Mouse (Mus musculus) ovary, postnatal 14 days (tissue): Measurements from ENCODE around the gene Wdr54.

Source experiments
- DNase-seq: peaks from one replicate; pipeline ENCODE4 v3.0.0; 2022; ENCODE audit warnings: low spot score

The Wdr54 gene

GRCm38 (mm10) chr6:83127419-83127818, 28.8 kb downstream of the Wdr54 start:
- no peak for DNase-seq

GRCm38 (mm10) chr6:83125331-83125730, 30.9 kb downstream of the Wdr54 start, which contains the start of gene Ino80b:
Gene Ino80b, minus strand, starts transcription at chr6:83125431.
- DNase-seq = no peak

- DNase-seq = peak; percentile 92
These were observed 31.3 kb downstream of the Wdr54 start for GRCm38 (mm10) chr6:83124851-83125312.

DNA sequence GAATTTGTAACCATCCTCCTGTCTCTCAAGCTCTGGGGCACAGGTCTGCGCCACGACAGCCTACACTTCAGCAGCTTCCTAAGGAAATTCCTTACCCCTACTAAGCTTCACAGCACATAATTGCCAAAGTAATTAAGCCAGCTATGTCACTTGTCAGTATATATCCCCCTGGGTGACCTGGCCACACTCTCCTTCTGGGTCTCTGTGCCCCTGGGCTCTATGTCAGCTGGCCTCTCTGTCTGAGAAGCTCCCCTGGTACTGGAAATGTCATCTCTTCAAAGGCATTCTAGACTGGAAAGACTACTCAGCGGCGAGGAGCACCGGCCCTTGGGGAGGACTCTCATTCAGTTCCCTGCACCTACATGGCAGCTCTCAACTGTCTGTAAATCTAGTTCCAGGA, 33.2 kb downstream of the Wdr54 start:
- DNase-seq = no peak

GRCm38 (mm10) chr6:83121863-83122710, 34.1 kb downstream of the Wdr54 start:
- no peak for DNase-seq

GRCm38 (mm10) chr6:83120930-83121862, 35.0 kb downstream of the Wdr54 start, which contains the start of gene Wbp1:
Gene Wbp1, minus strand, starts transcription at chr6:83121559.
- DNase-seq = peak; percentile 86

DNA sequence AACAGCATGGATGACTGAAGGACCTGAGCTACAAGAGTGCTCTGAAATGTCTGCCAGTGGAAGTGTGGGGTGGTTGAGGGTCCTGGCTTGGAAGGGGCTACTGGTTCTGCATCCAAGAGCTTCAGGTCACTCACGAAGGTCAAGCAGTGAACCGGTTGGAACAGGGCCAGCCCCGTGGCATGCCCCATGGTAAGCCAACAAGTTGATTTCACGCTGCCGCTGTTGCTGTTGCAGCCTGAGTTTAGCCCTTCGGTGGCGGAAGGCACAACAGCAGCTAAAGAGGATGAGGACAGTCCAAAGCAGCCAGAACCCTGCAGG, 36.5 kb downstream of the Wdr54 start:
- no peak for DNase-seq

DNA sequence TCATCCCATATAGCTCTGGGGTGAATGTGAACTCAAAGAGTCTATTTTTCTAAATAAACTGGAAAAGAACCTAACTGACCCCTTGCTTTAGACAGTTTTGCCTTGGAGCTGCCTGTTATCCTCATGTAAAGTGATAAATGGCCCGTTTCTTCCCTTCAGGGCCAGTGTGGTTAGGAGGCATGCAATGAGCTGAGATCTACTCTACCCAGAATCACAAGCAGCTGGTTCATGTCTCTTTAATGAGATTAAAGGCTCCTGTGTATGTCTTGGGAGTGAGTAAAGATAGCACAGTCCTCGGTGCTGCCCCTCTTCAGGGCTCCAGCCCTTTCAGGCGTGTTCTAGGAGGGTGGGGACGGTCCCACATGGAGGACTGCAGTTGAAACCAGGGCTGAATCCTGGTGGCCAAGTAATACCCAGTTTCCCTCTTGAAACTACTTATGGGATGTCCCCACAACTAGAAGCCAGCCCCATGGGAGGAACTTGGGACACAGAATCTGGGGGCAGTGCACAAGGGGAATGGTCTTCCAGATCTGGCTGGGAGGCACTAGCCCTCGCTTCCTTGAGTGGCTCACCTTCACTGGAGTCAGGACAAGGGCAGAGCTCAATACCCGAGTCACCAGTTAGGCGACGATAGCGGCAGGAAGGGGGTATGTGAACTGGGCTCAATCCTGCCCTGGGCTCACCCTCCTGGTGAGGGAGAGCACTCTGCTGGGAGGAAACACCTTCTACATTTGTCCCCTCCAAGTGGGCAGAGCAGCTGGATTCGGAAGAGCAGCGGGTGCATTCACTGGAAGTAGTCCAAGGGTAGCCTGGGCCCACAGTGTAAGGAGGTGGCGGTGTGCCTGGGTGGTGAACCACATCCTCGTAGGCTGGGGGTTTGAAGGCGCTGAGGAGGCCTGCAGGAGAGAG, 37.1 kb downstream of the Wdr54 start:
- DNase-seq = no peak

DNA sequence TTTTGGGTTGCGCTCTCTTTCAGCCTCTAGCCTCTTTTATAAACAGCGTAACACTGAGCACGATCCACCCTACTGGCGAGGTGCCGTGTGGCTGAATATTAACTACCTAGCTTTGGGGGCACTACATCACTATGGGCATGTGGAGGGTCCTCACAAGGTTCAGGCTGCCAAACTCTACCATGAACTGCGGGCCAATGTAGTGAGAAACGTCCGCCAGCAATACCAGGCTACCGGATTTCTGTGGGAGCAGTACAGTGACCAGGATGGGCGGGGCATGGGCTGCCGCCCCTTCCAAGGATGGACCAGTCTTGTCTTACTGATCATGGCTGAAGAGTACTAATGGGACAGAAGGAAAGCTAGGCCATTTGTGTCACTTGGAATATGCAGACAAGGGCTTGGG, 37.8 kb downstream of the Wdr54 start:
- no peak for DNase-seq

- no peak for DNase-seq
These were observed 38.6 kb downstream of the Wdr54 start for GRCm38 (mm10) chr6:83117616-83118015.

DNA sequence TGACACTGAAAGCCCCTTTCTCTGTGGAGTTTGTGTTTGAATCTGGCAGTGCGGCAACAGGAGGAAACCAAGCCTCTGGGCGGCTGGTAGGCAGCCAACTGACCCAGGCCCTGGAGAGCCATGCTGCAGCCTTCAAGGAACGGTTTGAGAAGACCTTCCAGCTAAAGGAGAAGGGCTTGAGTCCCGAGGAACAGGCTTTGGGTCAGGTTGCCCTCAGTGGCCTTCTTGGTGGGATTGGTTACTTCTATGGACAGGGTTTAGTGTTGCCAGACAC, 39.1 kb downstream of the Wdr54 start:
- no peak for DNase-seq

DNA sequence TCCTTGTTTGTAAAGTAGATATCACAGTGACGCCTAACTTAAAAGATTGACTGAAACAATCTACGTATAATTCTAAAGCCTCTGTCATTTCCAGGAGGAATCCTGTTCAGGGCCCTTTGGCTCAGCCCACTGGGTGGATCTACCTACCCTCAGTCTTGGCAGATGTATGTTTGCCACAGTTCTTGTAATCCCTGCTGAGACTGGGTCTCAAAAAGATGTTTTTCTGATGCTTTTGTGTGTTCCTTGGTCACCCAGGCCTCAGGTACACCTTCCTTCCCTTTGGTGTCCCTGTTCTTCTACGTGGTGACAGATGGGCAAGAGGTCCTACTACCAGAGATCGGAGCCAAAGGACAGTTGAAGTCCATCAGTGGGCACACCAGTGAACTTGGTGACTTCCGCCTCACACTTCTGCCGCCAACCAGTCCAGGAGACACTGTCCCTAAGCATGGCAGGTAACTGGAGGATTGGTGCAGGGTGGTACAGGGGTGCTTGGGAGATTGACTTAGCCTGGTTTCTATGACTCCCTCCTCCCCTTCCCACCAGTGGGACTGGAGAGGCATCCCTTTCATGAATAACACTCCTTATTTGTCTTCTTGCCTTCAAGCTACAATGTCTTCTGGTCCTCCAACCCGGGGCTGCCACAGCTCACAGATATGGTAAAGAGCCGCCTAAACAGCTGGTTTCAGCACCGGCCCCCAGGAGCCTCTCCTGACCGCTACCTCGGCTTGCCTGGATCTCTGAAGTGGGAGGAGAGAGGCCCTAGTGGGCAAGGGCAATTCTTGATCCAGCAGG, 39.6 kb downstream of the Wdr54 start:
- no peak for DNase-seq

GRCm38 (mm10) chr6:83115682-83116372, 40.4 kb downstream of the Wdr54 start:
- no peak for DNase-seq

DNA sequence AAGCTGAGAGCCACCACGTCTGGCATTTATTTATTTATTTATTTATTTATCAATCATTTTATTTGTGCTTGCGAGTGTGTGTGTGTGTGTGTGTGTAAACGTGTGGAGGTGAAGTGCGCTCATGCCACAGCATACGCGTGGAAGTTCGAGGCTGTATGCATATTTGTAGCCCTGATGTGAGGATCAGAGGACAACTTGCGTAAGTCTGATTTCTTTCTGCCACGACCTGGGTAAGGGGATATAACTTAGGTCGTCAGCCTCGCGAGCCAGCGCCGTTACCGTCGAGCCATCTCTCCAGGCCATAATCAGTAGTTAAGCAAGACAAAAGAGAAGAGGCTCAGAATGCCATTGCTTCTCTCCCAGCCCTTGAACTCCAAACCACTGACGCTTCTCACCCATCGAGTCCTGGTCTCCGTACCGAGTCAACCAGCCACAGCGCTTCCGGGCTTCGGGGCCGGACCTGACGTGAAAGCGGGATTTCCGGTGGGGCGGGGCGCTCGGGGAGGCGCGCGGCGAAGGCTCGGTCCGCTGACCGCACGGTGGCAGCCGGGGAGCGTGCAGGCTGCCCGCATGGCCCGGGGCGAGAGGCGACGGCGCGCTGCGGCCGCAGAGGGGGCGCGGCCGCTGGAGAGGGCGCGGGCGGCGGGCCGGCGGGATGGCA, 41.1 kb downstream of the Wdr54 start, which contains the start of gene Mogs:
Gene Mogs, plus strand, starts transcription at position 486 of the 661 bp plus-strand sequence.
- DNase-seq = peak; percentile 92

DNA sequence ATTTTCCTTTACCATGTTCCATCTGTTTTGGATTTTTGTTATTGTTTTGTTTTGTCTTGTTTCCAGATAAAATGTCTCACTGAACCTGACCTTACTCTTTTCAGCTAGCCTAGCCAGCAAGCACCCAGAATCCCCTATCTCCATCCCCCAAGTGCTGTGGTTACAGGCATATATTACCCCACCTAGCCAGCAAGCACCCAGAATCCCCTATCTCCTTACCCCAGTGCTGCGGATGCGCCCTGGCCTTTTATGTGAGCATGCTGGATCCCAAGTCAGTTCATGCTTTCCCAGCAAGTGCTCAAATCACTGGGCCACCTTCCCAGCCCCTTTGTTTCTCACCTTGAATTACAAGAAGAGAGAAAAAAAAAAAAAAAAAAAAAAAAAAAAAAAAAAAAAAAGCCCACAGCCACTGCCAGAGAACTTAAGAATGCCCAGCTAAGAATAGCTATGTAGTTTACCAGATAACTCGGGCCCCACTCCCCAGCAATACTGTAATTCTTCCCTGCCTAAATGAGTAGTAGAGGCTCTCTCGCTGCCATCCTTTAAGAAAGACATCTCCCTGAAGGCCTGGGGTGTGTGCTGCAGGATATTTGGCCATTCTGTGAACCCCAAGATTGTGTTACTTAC, 44.6 kb downstream of the Wdr54 start:
- DNase-seq = no peak

DNA sequence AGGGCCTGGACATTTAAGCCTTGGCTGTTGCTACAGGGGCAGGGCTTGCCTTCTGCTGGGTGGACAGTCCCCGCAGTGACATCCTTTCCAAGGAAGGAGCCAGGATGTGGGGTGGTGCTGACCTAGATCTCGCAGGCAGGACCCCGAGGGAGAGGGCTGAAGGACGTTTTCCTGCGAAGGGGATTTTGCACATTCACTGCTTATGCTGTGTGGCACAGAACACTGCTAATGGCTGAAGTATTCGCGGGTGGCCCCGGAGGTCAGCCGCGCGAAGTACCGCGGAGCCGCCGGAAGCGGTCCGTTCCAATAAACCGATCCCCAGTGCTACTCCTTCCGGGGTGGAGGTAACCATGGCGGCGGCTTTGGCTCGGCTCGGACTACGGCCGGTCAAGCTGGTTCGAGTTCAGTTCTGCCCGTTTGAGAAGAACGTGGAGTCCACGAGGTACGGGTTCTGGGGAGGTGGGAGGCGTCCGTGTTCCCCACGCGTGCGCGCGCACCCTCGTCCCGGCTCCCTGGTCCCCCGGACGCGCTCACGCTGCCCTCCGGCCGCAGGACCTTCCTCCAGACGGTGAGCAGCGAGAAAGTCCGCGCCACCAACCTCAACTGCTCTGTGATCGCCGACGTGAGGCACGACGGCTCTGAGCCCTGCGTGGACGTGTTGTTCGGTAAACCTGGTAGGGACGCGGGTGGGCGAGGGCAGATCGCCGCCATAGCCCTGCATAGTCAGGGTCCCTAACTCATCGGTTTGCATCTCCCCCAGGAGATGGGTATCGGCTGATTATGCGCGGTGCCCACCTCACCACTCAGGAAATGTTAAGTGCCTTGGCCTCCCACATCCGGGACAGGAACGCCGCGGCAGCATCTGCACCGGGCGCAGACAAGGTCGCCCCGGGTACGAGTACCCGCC, 47.2 kb downstream of the Wdr54 start, which contains the start of gene Mrpl53:
Gene Mrpl53, plus strand, starts transcription at position 279 of the 907 bp plus-strand sequence.
- DNase-seq = peak; percentile 80

GRCm38 (mm10) chr6:83107566-83108400, 48.4 kb downstream of the Wdr54 start:
- DNase-seq = peak; percentile 76
